Mouse (Mus musculus): ENCODE results near the gene Kcnq1. TPM values are rescaled to one million over a fixed set of nuclear protein-coding genes. Genes with fewer than 3 reads are reported as not detected.

The Kcnq1 gene
- polyA plus RNA-seq, 1 experiment = 1.2 TPM

GRCm38 (mm10) chr7:143273747-143274146 is 167.6 kb downstream of the Kcnq1 start:
- 95% methylated on average over 4 of the region's 4 CpGs for WGBS
- Histone ChIP-seq H3K36me3 (ENCODE audit: control insufficient read depth, insufficient read depth, low read length) (no peaks in the 10 kb centered on the region), H3K27ac (ENCODE audit: insufficient read depth, low read length) (no peak overlapping the region), H3K4me1 (ENCODE audit: control insufficient read depth, insufficient read depth, insufficient read length) (no peaks in the 10 kb centered on the region), H3K27me3 (ENCODE audit: control insufficient read depth, insufficient read depth, low read length) (no peaks in the 10 kb centered on the region), H3K4me3 (ENCODE audit: extremely low read depth, insufficient read depth, insufficient read length) (no peak overlapping the region)
- no peak for DNase-seq (ENCODE audit: low read depth in 1 of 2, low spot score in 2 of 2)
- TF ChIP-seq POLR2A (IDR thresholded peaks at IDR 0.05; ENCODE audit: low read depth, low read length) (no peak), CTCF (IDR thresholded peaks at IDR 0.05; ENCODE audit: extremely low read depth, insufficient read depth, insufficient read length, insufficient replicate concordance) (no peak)

- H3K4me3 ChIP-seq (ENCODE audit: extremely low read depth, insufficient read depth, insufficient read length) = no peak overlapping the region
- WGBS = 82% methylated on average over 7 of the region's 7 CpGs
- H3K4me1 ChIP-seq (ENCODE audit: control insufficient read depth, insufficient read depth, insufficient read length) = no peaks in the 10 kb centered on the region
- no peak for DNase-seq (ENCODE audit: low read depth in 1 of 2, low spot score in 2 of 2)
- H3K36me3 ChIP-seq (ENCODE audit: control insufficient read depth, insufficient read depth, low read length) = no peaks in the 10 kb centered on the region
- TF ChIP-seq POLR2A (IDR thresholded peaks at IDR 0.05; ENCODE audit: low read depth, low read length) (no peak), CTCF (IDR thresholded peaks at IDR 0.05; ENCODE audit: extremely low read depth, insufficient read depth, insufficient read length, insufficient replicate concordance) (no peak)
- no peak overlapping the region for H3K27ac ChIP-seq (ENCODE audit: insufficient read depth, low read length)
- no peaks in the 10 kb centered on the region for H3K27me3 ChIP-seq (ENCODE audit: control insufficient read depth, insufficient read depth, low read length)
These were observed 168.9 kb downstream of the Kcnq1 start for GRCm38 (mm10) chr7:143275030-143275429.

GRCm38 (mm10) chr7:143283625-143284024 is 177.5 kb downstream of the Kcnq1 start:
- Histone ChIP-seq H3K4me3 (ENCODE audit: extremely low read depth, insufficient read depth, insufficient read length) (no peak overlapping the region), H3K4me1 (ENCODE audit: control insufficient read depth, insufficient read depth, insufficient read length) (peaks cover 9% of the 10 kb centered on the region; the same call in 1 of the 2 replicates), H3K27ac (ENCODE audit: insufficient read depth, low read length) (no peak overlapping the region), H3K36me3 (ENCODE audit: control insufficient read depth, insufficient read depth, low read length) (no peaks in the 10 kb centered on the region), H3K27me3 (ENCODE audit: control insufficient read depth, insufficient read depth, low read length) (no peaks in the 10 kb centered on the region)
- TF ChIP-seq POLR2A (IDR thresholded peaks at IDR 0.05; ENCODE audit: low read depth, low read length) = no peak
- no peak for TF ChIP-seq CTCF (IDR thresholded peaks at IDR 0.05; ENCODE audit: extremely low read depth, insufficient read depth, insufficient read length, insufficient replicate concordance)
- no peak for DNase-seq (ENCODE audit: low read depth in 1 of 2, low spot score in 2 of 2)
- WGBS = 40% methylated on average over 2 of the region's 2 CpGs

GRCm38 (mm10) chr7:143284866-143285265 is 178.7 kb downstream of the Kcnq1 start:
- DNase-seq (ENCODE audit: low read depth in 1 of 2, low spot score in 2 of 2) = no peak
- H3K27me3 ChIP-seq (ENCODE audit: control insufficient read depth, insufficient read depth, low read length) = no peaks in the 10 kb centered on the region
- H3K27ac ChIP-seq (ENCODE audit: insufficient read depth, low read length) = no peak overlapping the region
- H3K36me3 ChIP-seq (ENCODE audit: control insufficient read depth, insufficient read depth, low read length) = no peaks in the 10 kb centered on the region
- 61% methylated on average over 1 of the region's 1 CpGs for WGBS
- TF ChIP-seq POLR2A (IDR thresholded peaks at IDR 0.05; ENCODE audit: low read depth, low read length) (no peak), CTCF (IDR thresholded peaks at IDR 0.05; ENCODE audit: extremely low read depth, insufficient read depth, insufficient read length, insufficient replicate concordance) (no peak)
- H3K4me3 ChIP-seq (ENCODE audit: extremely low read depth, insufficient read depth, insufficient read length) = no peak overlapping the region
- peaks cover 9% of the 10 kb centered on the region; the same call in 1 of the 2 replicates for H3K4me1 ChIP-seq (ENCODE audit: control insufficient read depth, insufficient read depth, insufficient read length)

GRCm38 (mm10) chr7:143285440-143285839 is 179.3 kb downstream of the Kcnq1 start:
- H3K4me1 ChIP-seq (ENCODE audit: control insufficient read depth, insufficient read depth, insufficient read length) = peaks cover 9% of the 10 kb centered on the region; the same call in 1 of the 2 replicates
- no peaks in the 10 kb centered on the region for H3K36me3 ChIP-seq (ENCODE audit: control insufficient read depth, insufficient read depth, low read length)
- no peaks in the 10 kb centered on the region for H3K27me3 ChIP-seq (ENCODE audit: control insufficient read depth, insufficient read depth, low read length)
- no peak overlapping the region for H3K27ac ChIP-seq (ENCODE audit: insufficient read depth, low read length)
- TF ChIP-seq CTCF (IDR thresholded peaks at IDR 0.05; ENCODE audit: extremely low read depth, insufficient read depth, insufficient read length, insufficient replicate concordance) (no peak), POLR2A (IDR thresholded peaks at IDR 0.05; ENCODE audit: low read depth, low read length) (no peak)
- 22% methylated on average over 3 of the region's 3 CpGs for WGBS
- H3K4me3 ChIP-seq (ENCODE audit: extremely low read depth, insufficient read depth, insufficient read length) = no peak overlapping the region
- no peak for DNase-seq (ENCODE audit: low read depth in 1 of 2, low spot score in 2 of 2)

- H3K36me3 ChIP-seq (ENCODE audit: control insufficient read depth, insufficient read depth, low read length) = no peaks in the 10 kb centered on the region
- no peak overlapping the region for H3K4me3 ChIP-seq (ENCODE audit: extremely low read depth, insufficient read depth, insufficient read length)
- WGBS = 87% methylated on average over 8 of the region's 8 CpGs
- H3K4me1 ChIP-seq (ENCODE audit: control insufficient read depth, insufficient read depth, insufficient read length) = peaks cover 9% of the 10 kb centered on the region; the same call in 1 of the 2 replicates
- no peaks in the 10 kb centered on the region for H3K27me3 ChIP-seq (ENCODE audit: control insufficient read depth, insufficient read depth, low read length)
- DNase-seq (ENCODE audit: low read depth in 1 of 2, low spot score in 2 of 2) = no peak
- no peak overlapping the region for H3K27ac ChIP-seq (ENCODE audit: insufficient read depth, low read length)
- no peak for TF ChIP-seq POLR2A (IDR thresholded peaks at IDR 0.05; ENCODE audit: low read depth, low read length)
- no peak for TF ChIP-seq CTCF (IDR thresholded peaks at IDR 0.05; ENCODE audit: extremely low read depth, insufficient read depth, insufficient read length, insufficient replicate concordance)
These were observed 180.5 kb downstream of the Kcnq1 start for GRCm38 (mm10) chr7:143286532-143287290.

GRCm38 (mm10) chr7:143288135-143288534 is 182.0 kb downstream of the Kcnq1 start:
- Histone ChIP-seq H3K27me3 (ENCODE audit: control insufficient read depth, insufficient read depth, low read length) (no peaks in the 10 kb centered on the region), H3K4me1 (ENCODE audit: control insufficient read depth, insufficient read depth, insufficient read length) (peaks cover 9% of the 10 kb centered on the region; the same call in 1 of the 2 replicates), H3K4me3 (ENCODE audit: extremely low read depth, insufficient read depth, insufficient read length) (no peak overlapping the region), H3K27ac (ENCODE audit: insufficient read depth, low read length) (no peak overlapping the region), H3K36me3 (ENCODE audit: control insufficient read depth, insufficient read depth, low read length) (no peaks in the 10 kb centered on the region)
- no peak for DNase-seq (ENCODE audit: low read depth in 1 of 2, low spot score in 2 of 2)
- TF ChIP-seq POLR2A (IDR thresholded peaks at IDR 0.05; ENCODE audit: low read depth, low read length) (no peak), CTCF (IDR thresholded peaks at IDR 0.05; ENCODE audit: extremely low read depth, insufficient read depth, insufficient read length, insufficient replicate concordance) (no peak)
- WGBS = 85% methylated on average over 7 of the region's 7 CpGs
